Mouse (Mus musculus) kidney, postnatal 14 days (tissue): Measurements from ENCODE around the gene Dock4.

Experiments
- DNase-seq: peaks from one replicate; pipeline ENCODE4 v3.0.0; 2022; ENCODE audit warnings: mixed read lengths

The Dock4 gene

DNA sequence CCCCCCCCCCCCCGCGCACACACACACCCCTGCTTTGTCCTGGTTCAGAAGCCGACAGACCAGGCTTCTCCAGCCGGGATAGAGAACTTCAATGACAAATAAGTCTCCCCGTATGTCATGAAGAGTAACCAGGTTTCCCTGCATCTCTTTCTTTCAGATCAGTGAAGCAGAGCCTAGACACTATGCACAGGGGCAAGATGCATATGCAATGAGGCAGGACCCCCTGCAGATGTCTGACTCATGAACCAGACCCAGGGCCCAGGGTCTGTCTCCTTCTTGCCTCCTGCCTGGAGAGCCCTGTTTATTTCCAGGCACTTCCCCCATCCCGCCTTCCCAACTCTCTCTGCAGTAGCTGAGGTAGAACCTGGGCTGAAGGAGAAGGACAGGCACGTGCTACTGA is 448.0 kb downstream of the Dock4 start:
- no peak for DNase-seq

DNA sequence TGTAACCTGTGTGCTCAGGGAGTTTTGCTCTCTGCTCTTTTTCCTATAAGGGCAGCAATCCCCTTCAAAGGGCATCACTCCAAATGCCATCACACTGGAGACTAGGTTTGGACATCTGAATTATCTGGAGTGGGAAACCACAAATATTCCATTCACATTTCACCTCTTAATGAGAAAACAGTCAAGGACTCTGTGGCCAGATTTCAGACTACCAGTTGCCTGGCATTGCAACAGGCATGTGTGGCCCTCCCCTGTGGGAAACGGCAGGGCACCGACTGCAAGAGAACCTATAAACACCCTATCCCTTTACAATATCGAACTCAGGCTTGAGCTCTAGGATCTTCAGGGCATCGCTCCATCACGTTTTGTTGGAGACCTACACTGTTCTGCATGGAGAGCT is 448.9 kb downstream of the Dock4 start:
- no peak for DNase-seq
